Mouse (Mus musculus) olfactory bulb, adult 2 months (tissue): ENCODE data around the gene Amz2.

Experiments
- CTCF ChIP-seq: fragments of 200-500 bp; IDR thresholded peaks from 2 replicates; pipeline ENCODE4 v1.5.1; 2012; ENCODE audit warnings: low read depth, mild to moderate bottlenecking, low read length, moderate library complexity; ENCODE audit not compliant: insufficient read depth
- POLR2A ChIP-seq: fragments of 200-500 bp; IDR thresholded peaks from 2 replicates; pipeline ENCODE4 v1.6.1; 2012; ENCODE audit warnings: mild to moderate bottlenecking, low read depth, low read length, moderate library complexity; ENCODE audit not compliant: insufficient read depth

DNA sequence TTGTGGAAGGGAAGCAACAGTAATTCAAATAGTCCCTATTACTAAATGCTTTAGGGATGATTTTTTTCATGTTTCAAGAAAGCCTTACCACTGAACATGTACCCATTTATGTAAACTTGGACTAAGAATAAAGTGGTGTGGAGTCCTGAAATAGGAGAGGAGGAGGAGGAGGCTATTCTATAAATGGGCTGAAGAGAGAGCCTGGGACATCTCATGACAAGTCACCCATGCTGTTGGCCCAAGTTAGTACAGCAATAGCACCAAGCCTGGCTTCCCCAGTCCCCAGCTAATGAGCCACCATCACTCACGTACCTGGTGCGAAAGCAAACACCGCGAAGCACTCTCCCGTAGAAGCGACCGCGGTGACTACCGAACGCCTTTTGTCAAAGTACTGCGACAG is 32.4 kb downstream of the Amz2 start:
- TF ChIP-seq CTCF: no peak
- TF ChIP-seq POLR2A: no peak
